Mouse (Mus musculus) testis, postnatal 10 days (tissue): ENCODE measurements at regions not wholly inside any gene's neighbourhood (a gene's known extent, or its start where the extent isn't known, plus 50 kb on each side); places are given as distances from the start of the nearest gene placed in this dataset.
"Not testable (repeated sequence)": the region's sequence is repeated elsewhere in the genome, so short reads cannot be mapped to it uniquely, and the experiment has no call there.

Experiments
- DNase-seq: peaks from one replicate; pipeline ENCODE4 v3.0.0; 2021; ENCODE audit warnings: low spot score

- DNase-seq = no peak
Measured at GRCm38 (mm10) chr15:32749971-32750370, 505.4 kb downstream of the Sema5a start.

DNA sequence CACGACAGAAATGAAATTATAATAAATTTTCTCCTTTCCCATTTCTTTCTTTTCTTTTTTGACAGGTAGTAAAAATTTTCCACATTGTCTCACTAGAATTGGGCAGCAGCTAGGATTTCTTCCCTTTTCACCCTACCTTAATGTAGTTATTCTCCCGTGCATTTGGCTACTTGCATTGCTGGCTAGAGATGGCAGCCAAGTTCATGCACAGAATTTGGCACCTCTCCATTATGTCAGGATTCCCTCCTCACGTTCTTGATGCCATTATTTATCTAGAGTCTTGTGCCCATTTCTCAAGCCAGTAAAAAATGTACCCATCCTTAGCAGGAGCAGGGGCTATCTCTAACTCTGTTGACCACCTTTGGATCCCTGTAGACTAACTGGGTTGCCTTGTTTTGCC lies 507.4 kb downstream of the Sema5a start:
- no peak for DNase-seq

DNA sequence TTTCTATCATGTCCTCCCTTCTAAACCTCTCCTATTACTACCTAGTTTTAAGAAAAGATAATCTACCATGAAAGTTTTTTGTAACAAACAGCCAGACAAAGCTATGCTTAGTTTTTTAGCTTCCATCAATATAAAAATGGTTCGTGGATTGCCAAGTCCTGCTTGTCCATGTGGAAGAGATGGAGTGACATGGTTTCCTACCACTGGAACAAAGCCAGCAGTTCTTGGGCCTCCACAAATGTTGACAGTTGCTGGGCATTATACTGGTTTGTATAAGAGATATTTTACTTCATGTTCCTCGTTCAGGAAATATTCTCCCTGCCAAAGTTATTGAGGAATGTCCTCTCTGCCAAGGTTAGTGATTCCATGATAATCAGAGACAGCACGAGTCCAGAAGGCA lies 515.5 kb downstream of the Sema5a start:
- no peak for DNase-seq

GRCm38 (mm10) chr15:32766011-32766701 lies 521.5 kb downstream of the Sema5a start:
- DNase-seq = no peak

GRCm38 (mm10) chr15:32766746-32767471 lies 522.3 kb downstream of the Sema5a start:
- DNase-seq = no peak

- not testable (repeated sequence) for DNase-seq
Measured at GRCm38 (mm10) chr15:32778226-32778598, 533.6 kb downstream of the Sema5a start.

DNA sequence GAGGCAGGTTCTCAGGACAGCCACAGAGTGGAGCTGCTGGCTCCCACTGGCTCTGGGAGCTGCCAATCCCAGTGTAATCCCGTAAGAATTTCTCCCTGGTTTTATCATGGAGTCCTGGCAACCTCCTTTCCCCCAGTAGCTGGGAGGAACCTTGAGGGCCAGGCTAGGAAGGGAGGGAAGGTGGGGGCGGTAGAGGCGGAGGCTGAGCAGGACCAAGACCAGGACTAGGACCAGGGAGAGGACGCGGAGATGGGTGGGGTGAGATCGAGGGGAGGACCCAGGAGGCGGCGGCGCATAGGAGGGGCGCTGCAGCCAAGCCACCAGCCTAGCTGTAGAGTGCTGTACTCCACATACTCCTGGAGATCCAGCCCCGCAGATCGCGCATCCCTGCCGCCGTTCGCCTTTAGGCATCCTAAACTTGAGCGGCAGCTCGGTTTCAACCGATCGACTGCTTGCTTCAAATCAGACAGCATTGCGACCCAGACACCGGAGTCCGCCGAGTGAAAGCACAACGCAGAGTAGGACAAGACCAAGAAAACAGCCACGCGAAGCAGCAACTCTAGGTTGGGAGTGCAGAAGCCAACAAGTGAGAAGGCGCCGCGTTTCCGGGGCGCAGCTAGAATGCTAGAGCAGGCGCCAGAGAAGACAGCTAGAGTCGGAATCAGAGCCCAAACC lies 534.1 kb downstream of the Sema5a start:
- DNase-seq = peak; percentile 79

- DNase-seq = not testable (repeated sequence)
Measured at GRCm38 (mm10) chr15:32779274-32779615, 534.6 kb downstream of the Sema5a start.

GRCm38 (mm10) chr15:32781609-32782008 lies 537.0 kb downstream of the Sema5a start:
- DNase-seq = not testable (repeated sequence)

DNA sequence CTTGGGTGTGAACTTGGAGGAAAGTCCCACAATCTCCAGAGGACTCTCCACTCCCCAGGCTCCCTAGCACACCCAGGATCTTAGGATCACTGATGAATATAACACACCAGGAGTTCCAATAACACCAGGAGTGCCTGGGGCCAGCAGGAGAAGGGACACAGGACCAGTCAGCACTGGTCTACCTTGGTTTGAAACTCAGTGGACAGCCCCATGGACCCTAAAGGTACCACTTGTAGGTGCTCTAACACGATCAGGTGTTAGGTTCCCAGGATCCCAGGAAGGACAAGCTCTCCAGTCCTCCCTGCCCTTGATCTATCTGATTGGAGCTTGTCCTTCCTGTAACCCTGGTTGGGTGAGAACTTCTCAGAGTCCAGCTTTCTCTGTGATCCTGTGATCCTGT lies 554.6 kb downstream of the Sema5a start:
- DNase-seq = no peak

DNA sequence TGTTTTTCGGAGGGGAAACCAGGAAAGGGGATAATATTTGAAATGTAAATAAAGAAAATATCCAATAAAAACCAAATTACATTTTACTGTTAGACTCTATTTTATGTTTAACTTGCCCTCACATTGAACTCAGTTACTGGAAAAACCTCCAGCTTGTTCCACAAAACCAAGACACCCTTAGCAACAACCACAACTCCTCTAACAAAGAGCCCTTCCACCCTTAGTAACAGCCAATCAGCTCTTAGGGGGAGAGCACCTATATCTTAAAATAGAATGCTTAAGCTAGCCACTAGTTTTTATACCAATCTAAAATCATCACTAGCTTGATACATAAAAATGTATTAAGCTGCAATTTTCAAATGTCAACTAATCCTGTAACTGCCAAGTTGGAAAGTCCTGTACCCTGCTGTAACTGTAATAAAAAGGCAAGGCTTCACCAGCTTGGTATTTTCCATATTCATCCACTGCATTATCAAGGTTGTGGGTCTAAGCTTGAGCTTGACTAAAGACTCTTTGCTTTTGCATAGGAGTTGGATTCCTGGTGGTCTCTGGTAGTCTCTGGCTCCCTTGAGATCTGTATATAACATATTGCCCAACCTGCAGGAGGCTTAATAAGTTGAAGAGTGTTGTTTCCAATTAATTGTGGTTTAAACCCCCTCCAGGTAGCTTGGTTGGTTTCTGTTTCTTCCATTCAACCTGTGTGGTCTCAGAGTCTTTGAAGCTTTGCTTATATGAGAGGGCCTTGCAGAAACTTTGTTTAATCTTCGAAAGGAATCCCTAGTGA lies 566.4 kb downstream of the Sema5a start:
- DNase-seq = no peak

DNA sequence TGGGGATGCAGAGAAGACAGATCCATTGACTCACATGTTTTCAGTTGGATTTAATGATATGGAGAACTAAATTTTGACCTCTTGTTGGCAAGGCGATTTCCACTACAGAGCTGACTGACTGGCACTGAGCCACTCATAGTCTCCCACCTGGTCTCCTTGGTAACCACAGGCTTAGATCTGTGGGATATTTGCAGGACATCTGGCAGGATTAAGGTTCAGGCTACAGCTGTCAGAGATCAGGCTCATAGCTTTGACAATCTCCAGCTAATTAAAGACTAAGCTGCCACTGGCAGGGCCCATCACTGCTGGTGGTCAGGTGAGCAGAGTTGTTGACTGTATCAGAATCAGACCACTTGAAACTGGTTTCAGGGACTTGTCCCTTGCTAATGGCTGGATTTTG lies 595.4 kb downstream of the Sema5a start:
- no peak for DNase-seq
